Mouse (Mus musculus): ENCODE measurements around the gene Rnase11.
A peak's percentile ranks its signal among the peaks of the same experiment; 100 is the strongest.
"Not testable (repeated sequence)": the region's sequence is repeated elsewhere in the genome, so short reads cannot be mapped to it uniquely, and the experiment has no call there.

The Rnase11 gene

DNA sequence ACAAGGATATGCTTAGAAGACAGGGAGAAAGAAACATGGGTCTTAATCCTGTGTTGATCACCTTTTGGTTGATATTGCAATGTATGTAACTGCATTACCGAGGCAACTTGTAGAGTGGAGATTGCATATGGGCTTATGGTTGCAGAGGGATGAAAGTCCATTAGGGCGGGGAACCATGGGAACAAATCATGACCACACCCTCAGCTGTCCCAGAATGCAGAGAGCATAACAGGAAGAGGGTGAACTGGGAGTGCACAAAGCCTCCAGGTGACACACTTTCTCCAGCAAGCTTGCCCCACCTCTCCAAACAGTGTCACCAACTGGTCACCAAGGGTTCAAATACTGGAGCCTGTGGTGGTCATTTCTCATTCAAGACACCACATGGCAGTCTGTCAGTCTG lies 31.1 kb upstream of the Rnase11 start:
- DNase-seq (ENCODE audit: extremely low spot score): no peak

DNA sequence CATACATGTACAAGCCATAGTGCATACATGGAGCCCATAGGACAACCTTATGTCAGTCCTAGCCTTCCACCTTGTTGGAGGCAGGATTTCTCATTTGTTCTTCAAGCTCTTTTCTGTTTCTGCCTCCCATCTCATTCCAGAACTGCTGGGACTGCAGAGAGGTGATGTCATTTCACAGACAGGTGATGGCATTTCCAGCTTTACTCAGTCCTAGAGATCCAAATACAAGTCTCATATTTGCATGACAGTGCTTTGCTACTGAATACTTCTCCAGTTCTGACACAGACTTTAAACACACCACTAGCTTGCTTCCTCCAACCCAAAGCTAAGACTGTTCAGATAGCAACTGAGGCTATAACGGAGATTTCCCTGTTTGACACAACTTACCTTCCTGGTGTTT lies 29.2 kb upstream of the Rnase11 start:
- DNase-seq (ENCODE audit: extremely low spot score): no peak

- no peak for DNase-seq (ENCODE audit: extremely low spot score)
Observed at GRCm38 (mm10) chr14:51074335-51074734, 24.4 kb upstream of the Rnase11 start, which contains the start of gene Olfr750. Gene Olfr750, minus strand, starts transcription at chr14:51074435.

- no peak for DNase-seq (ENCODE audit: extremely low spot score)
Observed at GRCm38 (mm10) chr14:51069617-51070016, 19.7 kb upstream of the Rnase11 start.

- DNase-seq (ENCODE audit: extremely low spot score): no peak
Observed at GRCm38 (mm10) chr14:51068956-51069355, 19.0 kb upstream of the Rnase11 start.

GRCm38 (mm10) chr14:51060761-51061160 lies 10.8 kb upstream of the Rnase11 start:
- DNase-seq (ENCODE audit: extremely low spot score): no peak

- DNase-seq (ENCODE audit: extremely low spot score): no peak
Observed at GRCm38 (mm10) chr14:51057401-51057831, 7.5 kb upstream of the Rnase11 start, which contains the start of gene Rnase12. Gene Rnase12, minus strand, starts transcription at chr14:51057661.

GRCm38 (mm10) chr14:51054243-51055237 lies 4.6 kb upstream of the Rnase11 start:
- DNase-seq (ENCODE audit: extremely low spot score): peak; percentile 39

DNA sequence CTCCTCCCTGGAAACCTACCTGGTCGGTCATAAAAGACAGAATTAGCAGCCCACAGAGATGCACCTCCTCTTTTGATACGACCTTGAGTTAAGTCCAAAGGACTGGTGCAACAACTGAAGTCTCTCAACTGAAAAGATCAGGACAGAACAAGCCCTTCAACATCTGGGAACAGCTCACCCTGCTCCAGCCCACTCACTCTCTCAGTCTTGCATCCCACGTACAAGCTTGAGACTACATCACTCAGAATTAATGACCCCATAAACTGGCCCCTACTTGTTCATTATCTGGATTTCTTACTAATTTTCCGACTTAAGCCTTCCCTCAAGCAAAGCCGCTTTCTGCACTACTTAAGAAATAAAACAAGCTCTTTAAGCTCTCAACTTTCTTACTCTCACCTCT lies 3.2 kb upstream of the Rnase11 start:
- no peak for DNase-seq (ENCODE audit: extremely low spot score)

GRCm38 (mm10) chr14:51051941-51052340 lies 2.0 kb upstream of the Rnase11 start:
- DNase-seq (ENCODE audit: extremely low spot score): no peak

- DNase-seq (ENCODE audit: extremely low spot score): no peak
Observed at GRCm38 (mm10) chr14:51047846-51048245, 2.1 kb downstream of the Rnase11 start.

GRCm38 (mm10) chr14:51041769-51042168 lies 8.2 kb downstream of the Rnase11 start, which contains the start of gene Rnase9:
Gene Rnase9, minus strand, starts transcription at chr14:51041869.
- DNase-seq (ENCODE audit: extremely low spot score): no peak

GRCm38 (mm10) chr14:51036214-51036613 lies 13.7 kb downstream of the Rnase11 start:
- no peak for DNase-seq (ENCODE audit: extremely low spot score)

GRCm38 (mm10) chr14:51035206-51035605 lies 14.8 kb downstream of the Rnase11 start:
- DNase-seq (ENCODE audit: extremely low spot score): no peak

DNA sequence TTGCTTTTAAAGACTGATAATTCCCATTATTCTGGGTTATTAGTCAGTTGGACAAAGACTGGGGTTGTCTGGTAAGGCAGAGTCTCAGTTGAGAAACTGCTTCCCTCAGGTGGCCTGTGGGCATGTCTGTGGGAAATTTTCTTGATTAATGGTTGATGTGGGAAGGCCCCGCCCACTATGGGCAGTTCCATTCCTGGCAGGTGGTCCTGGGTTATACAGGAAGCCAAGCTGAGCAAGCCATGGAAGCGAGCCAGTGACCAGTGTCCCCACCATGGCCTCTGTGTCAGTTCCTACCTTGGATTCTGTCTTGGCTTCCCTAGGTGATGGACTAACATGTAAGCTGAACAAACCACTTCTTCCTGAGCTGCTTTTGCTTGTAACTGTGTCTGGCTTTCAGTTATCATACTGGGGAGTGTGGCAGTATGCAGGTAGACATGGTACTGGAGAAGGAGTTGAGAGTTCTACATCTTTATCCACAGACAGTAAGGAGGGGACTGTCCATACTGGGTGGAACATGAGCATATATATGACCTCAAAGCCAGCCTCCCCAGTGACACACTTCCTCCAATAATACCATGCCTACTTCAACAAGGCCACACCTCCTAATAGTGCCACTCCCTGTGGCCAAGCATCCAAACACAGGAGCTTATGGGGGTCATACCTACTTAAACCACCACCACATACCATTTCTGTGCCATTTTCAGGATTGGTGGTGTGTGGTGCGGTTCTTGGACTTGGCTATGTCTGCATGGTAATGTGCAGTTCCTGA lies 22.4 kb downstream of the Rnase11 start:
- no peak for DNase-seq (ENCODE audit: extremely low spot score)

GRCm38 (mm10) chr14:51026391-51027133 lies 23.4 kb downstream of the Rnase11 start:
- peak; percentile 65 for DNase-seq (ENCODE audit: extremely low spot score)

GRCm38 (mm10) chr14:51024820-51025219 lies 25.1 kb downstream of the Rnase11 start:
- DNase-seq (ENCODE audit: extremely low spot score): no peak

GRCm38 (mm10) chr14:51023457-51023856 lies 26.5 kb downstream of the Rnase11 start:
- DNase-seq (ENCODE audit: extremely low spot score): no peak

DNA sequence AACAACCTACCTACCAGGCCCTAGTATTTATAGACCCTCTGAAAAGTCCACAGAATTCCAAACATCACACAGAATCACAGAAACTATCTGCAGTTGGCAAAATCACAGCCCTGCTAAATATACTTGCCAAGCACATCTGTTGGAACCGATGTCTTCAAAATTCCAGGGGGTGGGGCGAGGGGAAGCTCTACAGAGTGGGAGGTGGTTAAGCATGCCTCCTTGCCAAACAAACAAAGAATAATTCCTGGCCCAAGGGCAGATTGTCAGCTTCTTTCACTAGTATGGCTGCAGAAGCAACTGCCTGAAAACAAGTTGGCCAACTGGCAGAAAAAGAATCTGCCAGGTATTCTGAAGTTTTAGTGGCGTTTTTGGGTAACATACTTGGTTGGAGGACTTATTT lies 32.7 kb downstream of the Rnase11 start:
- no peak for DNase-seq (ENCODE audit: extremely low spot score)

GRCm38 (mm10) chr14:51015780-51016179 lies 34.2 kb downstream of the Rnase11 start:
- no peak for DNase-seq (ENCODE audit: extremely low spot score)

- DNase-seq (ENCODE audit: extremely low spot score): not testable (repeated sequence)
Observed at GRCm38 (mm10) chr14:51014724-51015123, 35.2 kb downstream of the Rnase11 start.

- DNase-seq (ENCODE audit: extremely low spot score): no peak
Observed at GRCm38 (mm10) chr14:51009572-51009971, 40.4 kb downstream of the Rnase11 start.
